Mouse (Mus musculus): ENCODE data around the gene Hyal3. TPM values are rescaled to one million over a fixed set of nuclear protein-coding genes. Genes with fewer than 3 reads are reported as not detected.

The Hyal3 gene
- polyA plus RNA-seq, 1 experiment from 2014 or later, result 1.5 TPM

DNA sequence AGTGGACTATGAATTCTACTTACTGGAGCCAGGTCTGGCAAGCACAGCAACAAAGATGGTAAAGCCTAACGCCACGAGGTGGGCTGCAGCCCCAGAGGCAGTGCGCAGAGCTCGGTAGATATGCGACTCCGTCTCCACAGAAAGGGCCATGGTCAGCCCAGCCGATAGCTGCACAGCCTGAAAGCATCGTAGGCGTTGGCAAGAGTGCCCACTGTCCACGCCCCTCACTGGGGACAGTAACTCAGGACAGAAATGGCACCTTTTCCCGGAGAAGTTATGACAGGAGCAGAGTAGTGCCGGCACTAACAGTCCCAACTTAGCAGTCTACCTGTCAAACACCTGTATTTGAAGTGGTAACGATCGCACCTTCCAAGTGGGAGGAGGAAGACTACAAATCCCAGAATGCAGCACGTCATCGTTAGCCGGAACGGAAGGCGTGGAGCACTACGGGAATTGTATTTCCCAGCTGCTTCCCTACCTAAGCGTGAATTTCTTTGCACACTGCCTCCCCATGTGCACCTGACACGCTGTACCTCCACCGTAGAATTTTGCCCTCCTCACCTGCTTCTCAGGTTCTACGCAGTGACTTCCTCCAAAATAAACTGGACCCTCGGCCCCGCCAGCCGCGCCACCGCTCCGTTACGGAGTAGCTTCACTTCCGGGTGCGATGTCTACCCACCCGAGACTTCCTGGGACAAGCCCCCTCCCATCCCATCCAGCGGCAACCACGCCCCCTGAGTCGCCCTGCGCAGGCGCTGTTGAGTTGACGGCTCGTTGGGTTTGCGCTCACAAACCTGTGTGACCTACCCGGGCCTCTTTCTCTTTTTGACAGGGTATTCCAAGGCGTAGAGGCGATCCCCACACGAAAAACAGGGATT lies 38.9 kb upstream of the Hyal3 start, which contains the start of the genes Cyb561d2 and Nprl2:
Gene Cyb561d2, minus strand, starts transcription at position 720 of the 878 bp plus-strand sequence.
Gene Nprl2, plus strand, starts transcription at position 753 of the 878 bp plus-strand sequence.
- peak within 1 kb of the TSS; percentile 97 for H3K4me2 ChIP-seq
- H3K36me3 ChIP-seq (ENCODE audit: control insufficient read depth, insufficient read depth, low read length), result peaks cover 35% of the 10 kb centered on the region
- H3K9me3 ChIP-seq (ENCODE audit: control insufficient read depth, low read length), result no peaks in the 10 kb centered on the region
- no peaks in the 10 kb centered on the region for H3K27me3 ChIP-seq (replicated peaks; ENCODE audit: control insufficient read depth, insufficient read depth, low read length)
- peak within 1 kb of the TSS; percentile 26 for H3K27ac ChIP-seq (ENCODE audit: low read depth, low read length)
- H3K9ac ChIP-seq (ENCODE audit: low read depth, low read length), result peak within 1 kb of the TSS; percentile 75
- ATAC-seq (replicated peaks; ENCODE audit: low FRiP score) (peak; percentile 86), DNase-seq (ENCODE audit: low spot score) (peak; percentile 96)
- peaks cover 20% of the 10 kb centered on the region for H3K4me1 ChIP-seq (replicated peaks; ENCODE audit: control insufficient read depth, insufficient read depth, low read length)
- WGBS, result under 1% methylated on average over 46 of the region's 46 CpGs
- peak within 1 kb of the TSS; percentile 74 for H3K4me3 ChIP-seq (ENCODE audit: low read depth, low read length)

DNA sequence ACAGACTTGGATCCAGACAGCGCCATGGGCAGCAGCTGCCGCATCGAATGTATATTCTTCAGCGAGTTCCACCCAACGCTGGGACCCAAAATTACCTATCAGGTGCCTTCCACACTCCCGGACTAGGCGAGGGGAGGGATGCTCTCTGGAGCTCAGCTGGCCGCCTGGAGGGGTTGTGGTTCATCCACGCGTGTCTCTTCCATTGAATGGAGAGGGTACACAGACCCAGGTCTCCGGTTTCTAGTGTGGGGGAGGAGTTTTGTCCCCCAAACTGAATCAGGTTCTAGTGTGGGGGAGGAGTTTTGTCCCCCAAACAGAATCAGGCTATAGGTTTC lies 38.3 kb upstream of the Hyal3 start:
- H3K27me3 ChIP-seq (replicated peaks; ENCODE audit: control insufficient read depth, insufficient read depth, low read length), result no peaks in the 10 kb centered on the region
- DNase-seq (ENCODE audit: low spot score) (no peak), ATAC-seq (replicated peaks; ENCODE audit: low FRiP score) (peak; percentile 3; the same call in 1 of the 2 replicates)
- WGBS, result 1% methylated on average over 11 of the region's 11 CpGs
- peaks cover 31% of the 10 kb centered on the region for H3K36me3 ChIP-seq (ENCODE audit: control insufficient read depth, insufficient read depth, low read length)
- peak overlapping the region; percentile 74 for H3K4me3 ChIP-seq (ENCODE audit: low read depth, low read length)
- no peaks in the 10 kb centered on the region for H3K9me3 ChIP-seq (ENCODE audit: control insufficient read depth, low read length)
- H3K9ac ChIP-seq (ENCODE audit: low read depth, low read length), result peak overlapping the region; percentile 75
- peaks cover 20% of the 10 kb centered on the region for H3K4me1 ChIP-seq (replicated peaks; ENCODE audit: control insufficient read depth, insufficient read depth, low read length)
- H3K4me2 ChIP-seq, result peak overlapping the region; percentile 97
- peak overlapping the region; percentile 26; the same call in 1 of the 2 replicates for H3K27ac ChIP-seq (ENCODE audit: low read depth, low read length)

DNA sequence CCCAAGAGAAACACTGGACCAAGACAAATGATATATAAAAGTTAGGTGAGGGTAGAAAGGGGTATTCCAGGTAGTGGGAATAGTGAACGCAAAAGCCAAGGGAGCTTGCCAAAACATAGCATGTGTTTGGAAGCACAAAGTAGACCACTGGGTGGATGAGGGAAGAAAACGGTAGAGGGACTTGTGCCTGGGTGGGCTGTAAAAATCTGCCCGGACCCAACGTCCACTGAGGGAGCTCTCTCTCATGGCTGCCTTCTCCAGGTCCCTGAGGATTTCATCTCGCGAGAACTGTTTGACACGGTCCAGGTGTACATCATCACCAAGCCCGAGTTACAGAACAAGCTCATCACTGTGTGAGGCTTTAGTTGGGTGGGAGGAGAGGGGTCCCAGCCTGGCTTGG lies 37.9 kb upstream of the Hyal3 start:
- peak overlapping the region; percentile 75 for H3K9ac ChIP-seq (ENCODE audit: low read depth, low read length)
- DNase-seq (ENCODE audit: low spot score), result no peak
- H3K27ac ChIP-seq (ENCODE audit: low read depth, low read length), result no peak overlapping the region
- peak overlapping the region; percentile 97 for H3K4me2 ChIP-seq
- ATAC-seq (replicated peaks; ENCODE audit: low FRiP score), result no peak
- H3K9me3 ChIP-seq (ENCODE audit: control insufficient read depth, low read length), result no peaks in the 10 kb centered on the region
- no peaks in the 10 kb centered on the region for H3K27me3 ChIP-seq (replicated peaks; ENCODE audit: control insufficient read depth, insufficient read depth, low read length)
- H3K36me3 ChIP-seq (ENCODE audit: control insufficient read depth, insufficient read depth, low read length), result peaks cover 30% of the 10 kb centered on the region
- peak overlapping the region; percentile 74 for H3K4me3 ChIP-seq (ENCODE audit: low read depth, low read length)
- peaks cover 21% of the 10 kb centered on the region for H3K4me1 ChIP-seq (replicated peaks; ENCODE audit: control insufficient read depth, insufficient read depth, low read length)
- 54% methylated on average over 8 of the region's 8 CpGs for WGBS

DNA sequence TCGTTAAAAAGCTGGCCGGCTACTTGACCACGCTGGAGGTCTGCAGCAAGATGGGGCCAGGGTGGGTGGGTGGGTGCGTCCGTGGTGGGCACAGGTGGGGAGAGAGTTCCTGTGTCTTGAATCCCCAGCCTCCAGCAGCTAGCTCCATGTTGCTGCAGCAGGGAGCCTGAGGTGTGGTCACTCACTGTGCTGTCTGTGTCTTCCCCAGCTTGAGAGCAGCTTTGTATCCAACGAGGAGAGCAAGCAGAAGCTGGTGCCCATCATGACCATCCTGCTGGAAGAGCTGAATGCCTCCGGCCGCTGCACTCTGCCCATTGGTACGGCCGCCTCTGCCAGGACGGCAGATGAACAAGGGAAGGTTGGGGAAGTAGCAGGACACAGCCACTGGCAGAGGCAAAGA lies 37.3 kb upstream of the Hyal3 start:
- no peak for ATAC-seq (replicated peaks; ENCODE audit: low FRiP score)
- Histone ChIP-seq H3K27me3 (replicated peaks; ENCODE audit: control insufficient read depth, insufficient read depth, low read length) (0 out of 2 replicates have a peak, but pooled peaks cover under 1% of the 10 kb centered on the region), H3K4me3 (ENCODE audit: low read depth, low read length) (0 out of 2 replicates have a peak overlapping the region, but pooled peaks have one; percentile 74), H3K4me2 (peak overlapping the region; percentile 97; the same call in 1 of the 2 replicates), H3K9me3 (ENCODE audit: control insufficient read depth, low read length) (no peaks in the 10 kb centered on the region), H3K4me1 (replicated peaks; ENCODE audit: control insufficient read depth, insufficient read depth, low read length) (peaks cover 20% of the 10 kb centered on the region), H3K27ac (ENCODE audit: low read depth, low read length) (no peak overlapping the region), H3K9ac (ENCODE audit: low read depth, low read length) (no peak overlapping the region), H3K36me3 (ENCODE audit: control insufficient read depth, insufficient read depth, low read length) (peaks cover 24% of the 10 kb centered on the region)
- DNase-seq (ENCODE audit: low spot score), result no peak
- 84% methylated on average over 11 of the region's 11 CpGs for WGBS

DNA sequence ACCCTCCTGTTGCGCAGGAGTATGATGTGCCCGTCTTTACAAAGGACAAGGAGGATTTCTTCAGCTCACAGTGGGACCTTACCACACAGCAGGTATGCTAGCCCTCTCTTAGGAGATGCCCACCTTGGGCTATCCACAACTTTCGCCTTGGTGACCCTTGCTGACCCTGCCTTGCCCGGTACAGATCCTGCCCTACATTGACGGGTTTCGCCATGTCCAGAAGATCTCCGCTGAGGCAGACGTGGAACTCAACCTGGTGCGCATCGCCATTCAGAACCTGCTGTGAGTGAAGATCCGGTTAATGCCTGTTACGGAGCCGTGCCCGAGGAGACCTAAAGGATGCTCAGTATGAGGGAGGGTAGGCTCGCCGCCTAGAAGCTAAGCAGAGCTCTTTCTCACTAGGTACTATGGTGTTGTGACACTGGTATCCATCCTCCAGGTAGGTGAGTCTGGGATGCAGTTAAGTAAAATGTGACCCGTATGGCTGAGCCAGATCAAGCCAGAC lies 36.4 kb upstream of the Hyal3 start:
- Histone ChIP-seq H3K4me2 (no peak overlapping the region), H3K27me3 (replicated peaks; ENCODE audit: control insufficient read depth, insufficient read depth, low read length) (peaks cover 6% of the 10 kb centered on the region; the same call in 1 of the 2 replicates), H3K9me3 (ENCODE audit: control insufficient read depth, low read length) (no peaks in the 10 kb centered on the region), H3K4me1 (replicated peaks; ENCODE audit: control insufficient read depth, insufficient read depth, low read length) (peaks cover 20% of the 10 kb centered on the region), H3K36me3 (ENCODE audit: control insufficient read depth, insufficient read depth, low read length) (peaks cover 15% of the 10 kb centered on the region), H3K4me3 (ENCODE audit: low read depth, low read length) (no peak overlapping the region), H3K9ac (ENCODE audit: low read depth, low read length) (no peak overlapping the region), H3K27ac (ENCODE audit: low read depth, low read length) (no peak overlapping the region)
- DNase-seq (ENCODE audit: low spot score) (no peak), ATAC-seq (replicated peaks; ENCODE audit: low FRiP score) (no peak)
- 94% methylated on average over 17 of the region's 17 CpGs for WGBS

DNA sequence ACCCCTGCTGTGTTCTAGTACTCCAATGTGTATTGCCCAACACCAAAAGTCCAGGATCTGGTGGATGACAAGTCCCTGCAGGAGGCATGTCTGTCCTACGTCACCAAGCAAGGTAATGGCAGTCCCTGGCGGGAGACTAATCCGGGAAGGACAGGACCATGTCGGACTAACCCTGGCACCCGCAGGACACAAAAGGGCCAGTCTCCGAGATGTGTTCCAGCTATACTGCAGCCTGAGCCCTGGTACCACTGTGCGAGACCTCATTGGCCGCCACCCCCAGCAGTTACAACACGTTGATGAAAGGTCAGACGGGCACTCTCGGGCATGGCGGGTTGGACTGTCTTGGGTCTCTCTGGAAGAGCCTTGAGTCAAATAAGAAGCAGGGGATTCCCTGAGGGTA lies 35.9 kb upstream of the Hyal3 start:
- ATAC-seq (replicated peaks; ENCODE audit: low FRiP score), result no peak
- no peak for DNase-seq (ENCODE audit: low spot score)
- H3K27ac ChIP-seq (ENCODE audit: low read depth, low read length), result no peak overlapping the region
- no peak overlapping the region for H3K4me3 ChIP-seq (ENCODE audit: low read depth, low read length)
- H3K4me2 ChIP-seq, result no peak overlapping the region
- H3K36me3 ChIP-seq (ENCODE audit: control insufficient read depth, insufficient read depth, low read length), result peaks cover 12% of the 10 kb centered on the region; the same call in 1 of the 2 replicates
- H3K4me1 ChIP-seq (replicated peaks; ENCODE audit: control insufficient read depth, insufficient read depth, low read length), result peaks cover 20% of the 10 kb centered on the region
- 92% methylated on average over 12 of the region's 12 CpGs for WGBS
- no peak overlapping the region for H3K9ac ChIP-seq (ENCODE audit: low read depth, low read length)
- H3K27me3 ChIP-seq (replicated peaks; ENCODE audit: control insufficient read depth, insufficient read depth, low read length), result peaks cover 7% of the 10 kb centered on the region; the same call in 1 of the 2 replicates
- no peaks in the 10 kb centered on the region for H3K9me3 ChIP-seq (ENCODE audit: control insufficient read depth, low read length)

DNA sequence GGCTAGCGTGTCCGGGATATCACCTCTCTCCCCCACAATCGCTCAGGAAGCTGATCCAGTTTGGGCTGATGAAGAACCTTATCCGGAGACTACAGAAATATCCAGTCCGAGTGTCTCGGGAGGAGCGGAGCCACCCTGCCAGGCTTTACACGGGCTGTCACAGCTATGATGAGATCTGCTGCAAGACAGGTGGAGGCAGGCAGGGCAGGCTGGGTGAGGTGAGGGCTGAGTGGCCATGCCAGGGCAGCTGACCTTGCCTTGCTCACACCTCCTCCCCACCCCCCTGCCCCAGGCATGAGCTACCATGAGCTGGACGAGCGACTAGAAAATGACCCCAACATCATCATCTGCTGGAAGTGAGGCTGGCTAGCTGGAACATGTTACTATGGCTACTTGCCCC lies 35.4 kb upstream of the Hyal3 start:
- no peak overlapping the region for H3K27ac ChIP-seq (ENCODE audit: low read depth, low read length)
- H3K36me3 ChIP-seq (ENCODE audit: control insufficient read depth, insufficient read depth, low read length), result peaks cover 8% of the 10 kb centered on the region; the same call in 1 of the 2 replicates
- no peak overlapping the region for H3K9ac ChIP-seq (ENCODE audit: low read depth, low read length)
- no peak overlapping the region for H3K4me2 ChIP-seq
- ATAC-seq (replicated peaks; ENCODE audit: low FRiP score), result no peak
- no peak for DNase-seq (ENCODE audit: low spot score)
- peaks cover 7% of the 10 kb centered on the region; the same call in 1 of the 2 replicates for H3K27me3 ChIP-seq (replicated peaks; ENCODE audit: control insufficient read depth, insufficient read depth, low read length)
- no peak overlapping the region for H3K4me3 ChIP-seq (ENCODE audit: low read depth, low read length)
- no peaks in the 10 kb centered on the region for H3K9me3 ChIP-seq (ENCODE audit: control insufficient read depth, low read length)
- WGBS, result 85% methylated on average over 10 of the region's 10 CpGs
- peaks cover 17% of the 10 kb centered on the region for H3K4me1 ChIP-seq (replicated peaks; ENCODE audit: control insufficient read depth, insufficient read depth, low read length)

DNA sequence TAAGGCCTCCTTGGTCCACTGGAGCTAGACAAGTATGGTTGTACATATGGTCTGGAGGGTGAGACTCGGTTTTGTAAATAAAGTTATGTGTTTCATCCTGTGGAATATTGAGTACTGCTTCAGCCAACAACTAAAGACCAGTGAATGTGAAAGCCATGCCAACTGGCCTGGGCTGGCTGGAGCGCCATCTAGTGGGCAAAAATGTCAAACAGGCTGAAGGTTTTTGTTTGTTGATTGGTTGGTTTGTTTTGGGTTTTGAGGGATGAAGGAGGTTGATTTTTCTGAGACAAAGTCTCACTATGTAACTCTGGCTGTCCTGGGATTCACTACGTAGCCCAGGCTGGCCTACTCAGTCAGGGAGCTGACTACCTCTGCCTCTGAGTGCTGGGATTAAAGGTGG lies 35.0 kb upstream of the Hyal3 start:
- Histone ChIP-seq H3K4me2 (no peak overlapping the region), H3K27ac (ENCODE audit: low read depth, low read length) (no peak overlapping the region), H3K9ac (ENCODE audit: low read depth, low read length) (no peak overlapping the region), H3K9me3 (ENCODE audit: control insufficient read depth, low read length) (no peaks in the 10 kb centered on the region), H3K27me3 (replicated peaks; ENCODE audit: control insufficient read depth, insufficient read depth, low read length) (peaks cover 7% of the 10 kb centered on the region; the same call in 1 of the 2 replicates), H3K4me1 (replicated peaks; ENCODE audit: control insufficient read depth, insufficient read depth, low read length) (peaks cover 19% of the 10 kb centered on the region), H3K4me3 (ENCODE audit: low read depth, low read length) (no peak overlapping the region), H3K36me3 (ENCODE audit: control insufficient read depth, insufficient read depth, low read length) (peaks cover 8% of the 10 kb centered on the region; the same call in 1 of the 2 replicates)
- 8% methylated on average over 3 of the region's 3 CpGs for WGBS
- peak; percentile 71 for DNase-seq (ENCODE audit: low spot score)
- ATAC-seq (replicated peaks; ENCODE audit: low FRiP score), result no peak

Measured in liver, embryonic 11.5 days (tissue).